Mouse (Mus musculus) small intestine, adult 2 months (tissue): ENCODE measurements at regions not wholly inside any gene's neighbourhood (a gene's known extent, or its start where the extent isn't known, plus 50 kb on each side); places are given as distances from the start of the nearest gene placed in this dataset.

Experiments used
- CTCF ChIP-seq: fragments of 200-500 bp; IDR thresholded peaks from 2 replicates; pipeline ENCODE4 v1.5.1; 2012; ENCODE audit warnings: low read depth, mild to moderate bottlenecking, control low read depth, inconsistent platforms, low read length, moderate library complexity, mixed read lengths; ENCODE audit not compliant: insufficient replicate concordance, insufficient read length; ENCODE audit errors: extremely low read depth
- POLR2A ChIP-seq: fragments of 200-500 bp; IDR thresholded peaks from 2 replicates; pipeline ENCODE4 v1.6.1; 2012; ENCODE audit warnings: low read depth, mild to moderate bottlenecking, control low read depth, inconsistent platforms, low read length, moderate library complexity

DNA sequence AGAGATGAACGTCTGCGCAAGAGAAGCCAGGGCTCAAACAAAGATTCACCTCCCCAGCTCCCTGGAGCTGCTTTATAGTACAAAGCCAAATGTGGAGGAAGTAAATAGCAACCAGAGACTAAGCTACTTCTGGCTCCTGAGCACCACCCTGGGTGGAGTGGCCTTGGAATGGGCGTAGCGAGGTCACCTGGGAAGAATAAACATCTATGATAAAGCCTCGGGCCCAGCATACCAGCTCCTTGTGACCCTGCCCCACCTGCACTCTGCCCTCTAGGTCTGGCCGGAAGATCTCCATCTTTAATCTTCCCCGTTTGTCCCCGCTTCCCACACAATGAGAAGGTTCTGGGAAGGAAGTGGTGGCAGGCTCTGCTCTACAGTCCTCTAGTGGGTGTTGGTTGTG, 61.0 kb upstream of the Ptpn3 start:
- TF ChIP-seq POLR2A (no peak), CTCF (no peak)
